Mouse (Mus musculus) cerebellum, adult (tissue): ENCODE data around the gene Gse1.
A peak's percentile ranks its signal among the peaks of the same experiment; 100 is the strongest.

Experiments used
- ATAC-seq: cut with Nextera tagmentation; 2 replicates; pipeline ENCODE4 v1.9.2; 2017; ENCODE audit warnings: mild to moderate bottlenecking, moderate library complexity, mixed read lengths; ENCODE audit not compliant: insufficient number of reproducible peaks, low FRiP score, low TSS enrichment

The Gse1 gene

GRCm38 (mm10) chr8:120537207-120537817, 309.1 kb downstream of the Gse1 start:
- no peak for ATAC-seq

GRCm38 (mm10) chr8:120537818-120538396, 309.7 kb downstream of the Gse1 start:
- ATAC-seq = 0 out of 2 replicates have a peak, but pooled peaks have one; percentile 18

- ATAC-seq = no peak
Observed at GRCm38 (mm10) chr8:120538397-120539240, 310.4 kb downstream of the Gse1 start.

DNA sequence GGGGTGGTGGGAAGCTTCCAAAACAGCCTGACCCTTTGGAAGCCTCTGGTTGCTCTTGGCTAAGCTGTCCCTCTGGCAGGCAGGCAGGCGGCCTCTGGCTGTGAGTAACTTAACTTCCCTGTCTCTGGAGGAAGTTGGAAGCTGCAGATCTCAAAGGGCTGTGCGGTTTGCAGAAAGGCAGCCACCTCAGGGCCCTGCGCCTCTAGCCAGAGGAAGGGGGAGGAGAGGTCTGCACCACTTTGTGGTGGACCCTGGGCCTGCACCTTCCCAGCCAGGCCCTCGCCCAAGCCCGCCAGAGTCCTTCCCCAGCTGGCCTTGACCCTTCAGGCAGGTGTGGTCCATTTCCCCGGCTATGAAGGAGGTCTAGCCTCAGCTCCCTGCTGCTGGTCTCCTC, 311.1 kb downstream of the Gse1 start:
- no peak for ATAC-seq

GRCm38 (mm10) chr8:120539775-120540625, 311.7 kb downstream of the Gse1 start:
- no peak for ATAC-seq

- no peak for ATAC-seq
Observed at GRCm38 (mm10) chr8:120542995-120543394, 314.7 kb downstream of the Gse1 start.

DNA sequence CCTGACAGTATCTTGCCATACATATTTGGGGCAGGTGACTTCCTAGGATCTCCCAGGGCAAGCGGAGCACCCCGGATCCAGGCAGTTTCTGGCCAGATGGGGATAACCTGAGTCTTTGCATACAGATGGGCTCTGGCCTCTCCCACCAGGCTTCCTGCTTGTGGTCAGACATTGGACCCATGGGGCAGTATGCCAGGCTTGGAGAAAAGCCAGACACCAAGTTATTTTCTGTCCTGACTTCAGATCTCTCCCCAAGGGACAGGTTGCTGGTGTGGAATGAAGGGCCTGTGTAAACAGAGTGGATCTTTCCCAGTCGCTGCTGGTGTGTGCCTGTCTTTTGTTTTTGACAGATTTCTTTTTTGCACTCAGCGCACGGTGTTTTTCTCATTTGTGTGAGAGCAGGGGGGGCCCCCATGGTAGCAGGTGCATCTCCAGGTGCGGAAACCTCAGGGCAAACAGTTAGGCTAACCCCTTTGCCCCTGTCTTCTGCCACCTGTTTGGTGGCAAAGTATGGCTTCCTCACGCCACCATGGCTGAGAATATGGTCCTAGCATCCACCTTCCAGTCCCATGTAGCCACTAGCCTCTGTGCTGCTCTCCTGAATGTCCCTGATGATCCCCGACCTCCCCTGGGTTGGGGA, 315.3 kb downstream of the Gse1 start:
- ATAC-seq = no peak

DNA sequence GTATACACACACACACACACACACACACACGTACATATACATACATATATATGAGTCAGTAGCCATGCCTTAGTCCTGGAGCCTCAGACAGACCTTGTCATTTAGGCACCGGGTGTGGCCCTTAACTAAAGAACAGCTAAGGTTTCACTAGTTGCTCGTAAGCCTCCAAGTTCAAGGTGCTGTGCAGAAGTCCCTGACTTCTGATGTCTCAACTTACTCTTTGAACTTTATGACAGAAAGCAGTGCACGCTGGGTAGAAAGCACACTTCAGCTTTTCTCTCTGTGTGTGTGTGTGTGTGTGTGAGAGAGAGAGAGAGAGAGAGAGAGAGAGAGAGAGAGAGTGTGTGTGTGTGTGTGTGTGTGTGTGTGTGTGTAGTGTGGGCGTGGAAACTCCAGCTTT, 315.9 kb downstream of the Gse1 start:
- no peak for ATAC-seq

DNA sequence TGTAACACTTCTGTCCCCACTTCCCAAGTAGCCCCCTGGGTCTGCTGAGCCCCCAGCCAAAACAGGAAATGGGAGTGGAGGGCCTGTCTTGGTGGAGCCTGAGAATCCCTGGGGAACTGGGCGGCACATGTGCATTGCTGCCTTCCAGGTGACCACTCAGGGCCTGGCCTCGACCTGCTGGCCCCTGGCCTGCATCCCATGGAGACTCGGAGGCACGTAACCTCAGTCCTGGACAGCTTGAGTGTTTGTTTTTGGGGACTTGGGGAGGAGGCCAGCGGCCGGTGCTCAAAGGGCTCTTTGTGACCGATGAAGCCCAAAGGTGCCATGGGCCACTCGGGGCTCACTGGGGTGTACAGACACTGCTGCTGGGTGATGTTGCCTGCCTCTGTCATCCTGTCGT, 319.3 kb downstream of the Gse1 start:
- no peak for ATAC-seq

- peak; percentile 28; the same call in 1 of the 2 replicates for ATAC-seq
Observed at GRCm38 (mm10) chr8:120548313-120548761, 320.1 kb downstream of the Gse1 start.

- ATAC-seq = no peak
Observed at GRCm38 (mm10) chr8:120549321-120549921, 321.2 kb downstream of the Gse1 start.

DNA sequence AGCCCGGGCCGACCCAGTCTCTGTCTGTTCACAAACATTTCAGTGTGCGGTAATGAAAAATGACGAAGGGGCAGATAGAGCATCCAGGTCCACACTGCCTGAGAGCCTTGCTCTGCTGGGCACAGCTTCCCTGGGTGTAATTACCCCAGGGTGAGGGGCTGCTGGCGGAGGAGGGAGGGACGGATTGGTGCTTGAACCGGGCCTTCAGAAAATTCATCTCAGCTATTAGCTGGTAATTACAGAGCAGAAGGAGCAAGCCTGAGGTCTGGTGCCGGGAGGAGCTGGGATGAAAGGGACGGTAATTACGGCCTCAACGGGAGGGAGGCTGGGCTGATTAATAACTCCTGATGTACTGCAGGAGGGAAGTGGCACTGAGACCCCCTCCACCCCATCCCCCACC, 321.7 kb downstream of the Gse1 start:
- ATAC-seq = no peak

DNA sequence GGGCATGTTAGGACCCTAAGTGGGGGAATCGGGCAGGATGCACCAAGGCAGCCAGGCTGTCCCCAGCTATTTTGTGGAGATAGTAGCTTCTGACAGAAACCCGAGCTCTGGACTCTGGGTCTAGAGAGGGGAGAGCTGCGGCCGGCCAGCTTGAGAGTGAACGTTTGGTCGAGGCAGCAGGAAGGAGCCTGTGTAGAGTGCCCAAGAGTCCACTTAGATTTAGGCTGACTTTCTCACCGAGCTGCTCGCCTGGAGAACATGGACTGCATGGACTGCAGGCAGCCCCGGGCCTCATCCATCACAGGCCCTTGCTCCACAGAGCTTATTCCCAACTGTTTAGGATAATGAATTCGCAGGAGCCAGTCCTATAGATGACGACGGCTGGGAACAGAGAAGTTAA, 322.2 kb downstream of the Gse1 start:
- ATAC-seq = no peak

- ATAC-seq = peak; percentile 28
Observed at GRCm38 (mm10) chr8:120550937-120551676, 322.9 kb downstream of the Gse1 start.

- ATAC-seq = no peak
Observed at GRCm38 (mm10) chr8:120551677-120551980, 323.4 kb downstream of the Gse1 start.

DNA sequence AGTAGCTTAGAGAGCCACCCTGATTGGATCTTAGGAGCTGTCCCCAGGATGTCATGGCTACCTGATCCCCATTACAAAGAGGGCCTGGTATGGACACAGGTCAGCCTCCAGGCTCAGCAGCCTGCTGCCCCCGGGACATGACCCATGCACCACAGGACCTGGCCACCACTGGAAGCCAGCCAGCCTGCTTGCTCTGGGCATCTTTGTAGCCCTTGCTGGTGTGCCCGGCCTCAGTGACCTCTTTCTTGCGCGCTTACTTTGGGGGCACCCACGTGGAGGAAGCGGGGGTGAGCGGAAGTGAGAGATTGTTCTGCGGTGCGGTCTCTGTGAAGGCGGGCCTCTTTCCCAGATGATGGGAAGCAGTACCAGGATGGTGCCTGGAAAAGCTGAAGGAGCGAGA, 324.3 kb downstream of the Gse1 start:
- no peak for ATAC-seq

DNA sequence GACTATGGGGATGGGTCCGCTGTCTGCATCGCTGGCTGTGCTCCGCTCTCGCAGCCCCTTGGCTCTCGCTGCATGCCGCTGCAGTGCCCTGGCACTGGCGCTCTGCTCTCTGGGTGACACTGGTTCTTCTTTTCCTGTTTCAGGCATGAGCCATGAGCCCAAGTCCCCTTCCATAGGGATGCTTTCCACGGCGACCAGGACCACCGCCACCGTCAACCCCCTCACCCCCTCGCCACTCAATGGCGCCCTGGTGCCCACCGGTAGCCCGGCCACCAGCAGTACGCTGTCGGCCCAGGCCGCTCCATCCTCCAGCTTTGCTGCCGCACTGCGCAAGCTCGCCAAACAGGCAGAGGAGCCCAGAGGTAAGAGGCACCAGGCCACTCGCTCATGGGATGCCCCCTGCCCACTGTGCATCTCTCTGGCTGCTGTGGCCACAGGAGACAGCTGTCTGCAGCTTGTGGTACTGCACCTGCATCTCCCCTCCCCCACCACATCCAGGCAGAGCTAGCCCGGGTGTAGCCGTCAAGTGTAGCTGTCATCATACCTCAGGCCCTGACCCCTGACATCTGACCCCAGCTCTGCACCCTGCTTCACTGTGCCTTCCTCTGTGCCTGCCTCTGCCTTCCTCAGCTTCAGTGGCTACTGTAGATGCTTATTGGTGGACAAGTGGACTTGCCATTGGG, 325.3 kb downstream of the Gse1 start:
- no peak for ATAC-seq

DNA sequence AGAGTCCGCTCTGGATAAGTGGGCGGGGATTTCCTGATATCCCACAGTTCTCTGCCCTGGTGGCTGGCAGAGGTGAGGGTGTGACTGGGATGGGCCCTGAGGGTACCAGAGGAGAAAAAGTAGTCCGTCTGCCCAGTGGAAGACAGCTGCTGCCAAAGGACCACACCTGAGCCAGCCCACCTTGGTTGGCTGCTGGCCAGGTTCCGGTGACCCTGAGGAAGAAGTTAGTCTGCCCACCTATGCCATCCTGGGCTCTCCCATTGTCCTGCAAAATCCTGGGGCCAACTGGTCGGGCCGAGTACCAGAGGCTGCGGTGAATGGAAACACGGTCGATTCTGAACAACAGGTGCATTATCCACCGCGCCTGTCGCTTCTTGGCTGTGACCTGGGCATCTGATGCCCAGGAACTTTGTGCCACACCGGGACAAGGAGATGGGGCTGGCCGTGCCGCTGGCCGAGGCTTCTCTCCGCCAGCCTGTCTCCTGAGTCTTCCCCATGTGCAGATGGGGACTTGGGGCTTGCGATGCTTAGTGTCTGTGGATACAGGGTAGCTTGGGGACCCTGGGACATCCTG, 326.3 kb downstream of the Gse1 start:
- ATAC-seq = no peak
